Mouse (Mus musculus) embryo, embryonic 11.5 days (tissue): ENCODE measurements around the gene Gcm1.

Experiments used
- DNase-seq: peaks from one replicate; pipeline ENCODE4 v3.0.0-alpha.2; 2012; ENCODE audit warnings: low read depth, low spot score

Gene Gcm1

DNA sequence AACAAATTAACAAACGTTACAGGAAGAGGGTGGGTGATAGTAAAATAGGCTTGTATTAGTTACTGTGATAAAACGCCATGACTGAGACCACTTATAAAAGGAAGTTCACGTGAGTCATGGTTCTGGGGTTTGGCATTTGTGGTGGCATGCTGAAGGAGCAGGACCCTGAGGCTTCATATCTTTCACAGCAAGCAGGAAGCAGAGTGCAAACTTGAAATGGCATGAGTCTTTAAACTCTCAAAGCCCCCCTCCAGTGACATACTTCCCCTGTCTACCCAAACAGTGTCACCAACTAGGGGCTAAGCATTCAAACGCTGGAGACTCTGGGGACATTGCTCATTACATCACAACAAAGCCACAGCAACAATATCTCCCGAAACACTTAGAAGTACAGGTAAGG is 49.2 kb downstream of the Gcm1 start:
- no peak for DNase-seq

DNA sequence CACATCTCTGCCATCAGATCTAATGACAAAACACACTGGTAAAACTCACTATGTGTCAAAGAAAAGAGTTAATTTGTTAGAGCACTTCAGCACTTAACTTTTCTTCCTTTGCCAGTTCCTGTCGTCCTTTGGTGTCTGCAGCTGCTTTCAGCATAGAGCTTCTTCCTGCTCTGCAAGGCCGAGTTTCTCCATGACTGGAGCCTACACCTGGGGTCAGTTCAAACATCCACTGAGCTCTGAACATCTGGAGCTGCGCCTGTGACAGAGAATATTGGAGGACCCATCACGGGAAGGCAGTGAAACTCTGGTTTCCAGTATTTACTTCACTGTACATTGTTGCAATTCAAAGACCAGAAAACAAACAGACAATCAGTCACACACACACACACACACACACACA is 49.7 kb downstream of the Gcm1 start:
- DNase-seq: no peak

DNA sequence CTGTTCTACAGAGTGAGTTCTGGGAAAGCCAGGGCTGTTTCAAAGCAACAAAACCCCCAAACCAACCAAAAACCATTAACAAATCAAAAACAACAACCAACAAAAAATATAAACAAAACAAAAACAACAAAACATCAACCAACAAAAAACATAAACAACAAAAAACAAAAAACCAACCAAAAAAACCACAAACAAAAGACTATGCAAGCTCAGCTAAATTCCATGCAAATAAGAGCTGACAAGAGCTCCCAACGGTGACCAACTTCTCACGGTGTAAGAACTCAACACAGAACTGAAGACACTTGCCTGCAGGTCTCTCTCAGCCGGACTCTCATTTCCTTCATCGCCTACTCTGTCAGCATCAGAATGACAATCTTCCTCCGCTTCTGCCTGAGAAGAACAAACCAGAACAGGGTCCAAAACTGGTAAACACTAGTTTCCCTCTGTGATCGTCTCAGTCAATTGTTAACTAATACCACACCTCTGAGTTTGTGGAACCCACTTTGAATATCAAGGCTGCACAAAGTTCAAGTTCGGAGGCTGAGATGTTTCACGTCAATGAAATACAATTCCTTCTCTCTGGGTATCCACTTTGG is 52.3 kb downstream of the Gcm1 start:
- no peak for DNase-seq

DNA sequence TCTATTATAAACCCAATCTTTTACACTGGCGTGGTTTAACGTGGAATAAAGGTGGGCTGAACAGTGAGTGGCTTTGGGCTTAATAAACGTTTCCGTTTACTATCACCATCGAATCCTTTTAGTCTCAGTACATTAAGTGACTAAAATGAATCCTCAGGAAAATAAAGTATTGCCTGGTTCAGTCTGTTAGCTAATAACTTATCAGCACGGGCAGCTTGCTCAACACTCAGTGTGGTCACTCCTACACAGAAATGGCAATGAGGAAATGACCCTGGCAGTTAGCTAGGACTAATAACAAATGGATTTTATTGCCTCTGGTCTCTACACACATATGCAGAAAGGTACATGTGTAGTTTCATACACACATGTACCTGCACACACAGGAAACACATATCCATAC is 53.2 kb downstream of the Gcm1 start:
- no peak for DNase-seq

DNA sequence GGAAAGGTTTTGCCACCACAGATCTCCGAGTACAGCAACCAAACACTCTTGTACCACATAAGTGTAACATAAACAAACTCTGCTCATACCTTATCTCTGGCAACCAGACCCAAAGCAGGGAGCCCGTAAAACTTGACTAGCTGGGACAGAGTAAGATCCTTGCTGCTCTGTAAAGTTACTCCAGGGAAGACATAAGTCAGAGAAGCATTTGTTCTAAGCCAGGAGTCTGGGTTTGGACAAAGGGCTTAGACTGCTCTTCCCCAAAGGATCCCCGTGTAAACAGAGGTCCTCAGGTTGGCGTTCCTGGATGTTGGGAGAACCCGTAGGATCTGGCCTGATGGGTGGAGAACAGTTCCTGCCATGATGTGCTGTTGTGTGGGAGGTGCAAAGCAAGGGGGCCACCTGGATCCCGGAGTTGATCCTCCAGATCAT is 53.8 kb downstream of the Gcm1 start:
- DNase-seq: no peak

DNA sequence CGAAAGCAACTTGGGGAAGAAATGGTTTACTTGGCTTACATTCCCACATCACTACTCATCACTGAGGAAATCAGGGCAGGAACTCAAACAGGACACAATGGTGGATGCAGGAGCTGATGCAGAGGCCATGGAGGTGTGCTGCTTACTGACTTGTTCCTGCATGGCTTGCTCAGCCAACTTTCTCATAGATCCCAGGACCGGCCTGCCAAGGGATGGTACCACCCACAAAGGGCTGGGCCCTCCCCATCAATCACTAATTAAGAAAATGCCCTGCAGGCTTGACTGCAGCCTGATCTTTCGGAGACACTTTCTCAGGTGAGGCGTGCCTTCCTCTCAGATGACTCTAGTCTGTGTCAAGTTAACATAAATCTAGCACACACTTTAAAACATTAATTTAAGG is 55.1 kb downstream of the Gcm1 start:
- DNase-seq: no peak

DNA sequence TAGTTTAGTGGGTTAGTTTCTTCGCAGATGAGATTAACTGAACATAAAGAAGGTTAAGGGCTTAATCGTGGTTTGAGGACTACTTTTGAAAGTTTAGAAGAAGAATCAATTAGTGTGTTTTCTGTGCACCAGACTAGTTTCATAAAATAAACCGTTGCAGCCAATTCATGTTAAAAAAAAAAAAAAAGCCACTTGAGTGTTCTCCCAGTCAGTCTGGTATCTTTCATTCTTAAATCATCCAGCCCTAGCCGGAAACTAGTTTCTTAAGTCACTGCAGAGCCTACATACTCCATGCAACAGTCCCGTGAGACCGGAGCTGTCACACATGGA is 55.8 kb downstream of the Gcm1 start:
- no peak for DNase-seq

DNA sequence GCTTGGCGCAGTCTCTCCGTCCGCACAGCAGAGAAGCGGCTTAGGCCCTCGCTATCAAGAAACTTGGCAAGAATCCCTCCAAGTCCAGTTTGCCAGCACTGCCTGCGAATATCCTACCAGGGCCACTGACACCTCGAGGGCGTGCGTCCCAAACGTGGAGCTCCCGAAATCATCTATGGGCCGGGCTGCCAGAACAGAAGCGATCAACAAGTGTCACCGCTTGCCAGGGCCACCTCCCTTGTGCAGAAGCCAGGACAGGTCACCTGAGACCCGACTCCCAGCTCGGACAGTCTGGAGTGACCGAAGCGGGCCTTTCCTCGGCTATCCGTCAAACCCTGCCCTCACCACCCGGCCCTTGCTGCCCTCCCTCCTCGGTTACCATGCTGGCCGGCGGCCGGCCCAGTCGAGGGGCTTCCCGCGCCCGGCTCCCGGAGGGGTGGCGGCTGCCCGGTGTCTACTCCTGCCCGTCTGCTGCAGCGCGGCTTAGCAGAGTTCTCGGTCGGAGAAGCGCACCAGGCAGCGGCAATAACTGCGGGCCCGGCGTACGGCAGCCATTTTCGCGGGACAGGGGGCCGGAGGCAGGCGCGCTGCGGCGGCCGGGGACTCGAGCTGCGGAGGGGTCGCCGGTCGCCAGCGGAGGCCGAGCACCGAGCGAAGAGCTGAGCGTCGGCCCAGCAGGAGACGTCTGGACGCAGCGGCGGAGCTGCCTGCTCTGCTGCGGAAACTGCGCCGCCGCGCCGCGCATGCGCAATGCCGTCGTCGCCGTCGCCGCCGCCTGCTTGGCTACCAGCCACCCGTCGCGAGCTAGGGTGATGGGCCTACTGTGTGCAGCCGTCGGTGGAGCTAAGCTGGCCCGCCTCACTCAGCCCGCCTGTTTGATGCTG is 56.4 kb downstream of the Gcm1 start:
- peak; percentile 65 for DNase-seq

DNA sequence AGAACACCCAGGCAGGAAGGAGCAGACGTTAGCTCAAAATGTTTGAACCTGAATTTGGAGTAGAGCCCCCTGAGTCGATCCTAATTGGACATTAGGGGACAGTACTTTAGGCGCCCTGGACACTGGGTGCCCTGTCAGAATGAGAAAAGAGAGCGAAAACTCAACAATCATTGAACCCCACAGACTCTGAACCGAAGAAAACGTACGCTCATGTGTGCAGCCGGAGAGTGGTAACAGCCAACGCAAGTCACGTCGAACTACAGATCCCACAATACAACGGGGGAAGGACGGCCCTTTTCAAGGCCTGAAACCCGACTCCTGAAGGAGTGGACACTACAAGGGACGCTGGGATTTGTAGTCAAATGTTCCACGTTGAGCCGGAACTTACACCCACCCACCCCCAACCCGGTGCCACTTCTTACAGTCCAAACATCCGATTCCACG is 57.1 kb downstream of the Gcm1 start, which contains the start of the genes Fbxo9 and Ick:
Gene Fbxo9 (minus strand): TSS at position 270 of the 444 bp plus-strand sequence.
Gene Ick (plus strand): TSS at position 397 of the 444 bp plus-strand sequence.
- DNase-seq: peak; percentile 91

DNA sequence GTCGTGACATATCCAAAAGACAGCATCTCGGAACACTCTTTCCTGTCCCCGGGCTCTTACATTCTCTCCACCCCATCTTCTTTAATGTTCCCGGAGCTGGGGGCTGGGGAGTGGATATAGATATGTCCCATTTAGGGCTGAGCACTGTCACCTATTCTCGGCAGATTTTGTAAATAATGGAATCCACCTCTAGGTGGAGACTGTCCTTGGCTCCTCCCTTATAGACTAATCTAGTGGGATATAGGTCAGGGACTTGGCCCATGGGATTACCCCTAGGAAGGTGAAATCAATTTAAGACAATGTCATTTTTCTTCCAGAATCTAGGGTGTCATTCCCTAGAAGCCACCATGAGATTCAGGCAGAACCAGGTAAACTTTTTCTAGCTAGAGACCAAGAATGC is 57.9 kb downstream of the Gcm1 start:
- DNase-seq: no peak

DNA sequence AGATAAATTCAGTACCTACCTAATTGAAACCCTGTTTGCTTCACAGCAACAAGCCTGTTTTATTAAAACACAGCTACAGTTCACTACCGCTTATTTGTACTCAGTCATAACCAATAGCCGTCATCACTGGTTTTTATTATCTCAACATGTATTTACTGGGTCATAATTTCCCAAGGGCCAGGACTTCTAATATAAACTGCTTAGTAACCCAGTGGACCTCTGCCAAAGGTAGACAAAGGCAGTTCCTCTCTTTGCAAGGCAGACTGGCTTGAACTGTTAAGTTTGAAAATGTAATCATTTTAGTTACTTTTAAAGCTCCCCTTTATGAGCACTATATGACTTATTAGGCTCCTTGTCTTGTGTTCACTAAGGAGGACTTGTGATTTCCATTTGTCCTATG is 59.7 kb downstream of the Gcm1 start:
- no peak for DNase-seq

DNA sequence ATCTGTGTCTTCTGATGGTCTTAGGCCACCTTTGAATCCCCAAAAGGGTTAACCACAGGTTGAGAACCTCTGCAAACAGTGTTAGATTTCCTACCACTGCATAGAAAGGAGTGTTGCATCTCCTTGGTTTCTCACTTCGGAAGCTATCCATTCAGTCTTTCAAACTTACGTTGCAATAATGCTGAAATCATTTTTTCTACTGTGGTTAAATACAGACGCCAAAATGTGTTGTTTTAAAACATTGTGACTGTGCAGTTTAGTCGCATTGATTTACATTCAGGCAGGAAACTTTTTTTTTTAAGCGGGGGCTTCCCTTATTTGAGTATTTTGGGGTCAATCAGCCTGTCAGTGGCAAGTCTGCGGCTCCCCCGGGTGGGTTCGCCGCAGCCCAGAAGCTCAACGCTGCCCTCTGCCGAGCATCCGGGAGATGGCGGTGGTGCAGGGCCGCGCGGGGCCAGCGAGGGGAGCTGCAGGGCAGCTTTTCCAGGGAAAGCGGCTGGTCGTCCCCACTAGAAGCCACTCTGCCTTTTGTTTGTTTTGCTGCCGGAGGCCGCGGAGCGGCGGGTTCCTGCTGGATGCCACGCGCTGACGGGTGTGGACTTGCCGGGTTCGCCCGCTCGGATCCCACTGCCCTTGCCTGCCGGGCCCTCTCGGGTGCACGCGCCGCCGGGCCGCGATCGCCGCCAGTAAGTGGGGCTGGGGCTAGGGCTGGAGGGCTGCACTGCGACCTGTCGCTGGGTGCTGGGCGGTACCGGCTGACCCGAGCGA is 61.2 kb downstream of the Gcm1 start:
- peak; percentile 79 for DNase-seq

DNA sequence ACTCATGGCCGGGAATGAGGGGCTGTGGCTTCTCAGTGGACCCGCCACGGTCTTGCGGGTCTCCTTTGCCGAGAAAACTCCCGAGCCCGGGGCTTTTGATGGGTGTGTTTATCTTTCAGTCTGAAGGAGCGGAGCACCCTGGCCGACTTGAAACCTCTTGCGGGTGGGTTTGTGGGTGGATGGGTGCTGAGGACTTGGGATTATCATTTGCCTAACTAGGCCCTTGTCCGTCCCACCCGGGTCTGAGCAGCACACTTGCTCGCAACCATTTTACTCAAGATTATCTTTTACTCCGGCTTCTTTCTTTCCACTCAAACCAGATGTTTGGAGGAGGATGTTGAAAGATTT is 61.8 kb downstream of the Gcm1 start:
- DNase-seq: no peak
